Mouse (Mus musculus) spleen, adult 2 months (tissue): Measurements from ENCODE around the gene Kdm1b. TPM values are rescaled to one million over a fixed set of nuclear protein-coding genes. Genes with fewer than 3 reads are reported as not detected.

Experiments used
- DNase-seq, 2 experiments: peaks; one replicate each; pipeline versions ENCODE4 v3.0.0 to v3.0.0-alpha.2; 2012 to 2021; ENCODE audit warnings: low spot score in 2 of 2, low read depth in 1 of 2
- H3K27ac ChIP-seq: fragments of 200-500 bp; 2 replicates; pipeline ENCODE4 v1.5.1; 2012; ENCODE audit warnings: low read length, inconsistent platforms; ENCODE audit not compliant: insufficient read depth
- H3K27me3 ChIP-seq: fragments of 200-500 bp; 2 replicates; pipeline ENCODE4 v1.6.1; 2012; ENCODE audit warnings: mild to moderate bottlenecking, moderate library complexity, low read length, inconsistent platforms; ENCODE audit not compliant: control insufficient read depth, insufficient read depth
- H3K36me3 ChIP-seq: fragments of 200-500 bp; 2 replicates; pipeline ENCODE4 v1.6.1; 2012; ENCODE audit warnings: mild to moderate bottlenecking, low read length, inconsistent platforms; ENCODE audit not compliant: control insufficient read depth, insufficient read depth
- H3K4me1 ChIP-seq: fragments of 200-500 bp; 2 replicates; pipeline ENCODE4 v1.6.1; 2011; ENCODE audit warnings: inconsistent platforms; ENCODE audit not compliant: control insufficient read depth, insufficient read depth, insufficient read length
- H3K4me3 ChIP-seq: fragments of 200-500 bp; 2 replicates; pipeline ENCODE4 v1.5.1; 2011; ENCODE audit warnings: mild to moderate bottlenecking, inconsistent platforms; ENCODE audit not compliant: insufficient read depth, insufficient read length; ENCODE audit errors: extremely low read depth
- CTCF ChIP-seq: fragments of 200-500 bp; IDR thresholded peaks from 2 replicates; pipeline ENCODE4 v1.5.1; 2011; ENCODE audit warnings: mild to moderate bottlenecking, inconsistent platforms; ENCODE audit not compliant: insufficient read depth, insufficient read length, insufficient replicate concordance; ENCODE audit errors: extremely low read depth
- POLR2A ChIP-seq: fragments of 200-500 bp; IDR thresholded peaks from 2 replicates; pipeline ENCODE4 v1.6.1; 2011; ENCODE audit warnings: low read depth, low read length, inconsistent platforms
- WGBS: fragments of 180-500 bp; shearing (Covaris S2); methylation state at CpG from one replicate; pipeline ENCODE4 v1.1.7; 2018; 5-methylcytosine and 5-hydroxymethylcytosine counted together
- polyA plus RNA-seq: library from polyadenylated mRNA; depleted of rRNA; stranded (reverse); fragments of >200 nt; gene quantifications from 2 replicates; pipeline ENCODE4 v1.2.3, GENCODE M21; 2012

Kdm1b gene
- polyA plus RNA-seq, 1 experiment: 5.3 TPM

GRCm38 (mm10) chr13:47040061-47040460 is 3.2 kb upstream of the Kdm1b start:
- WGBS: 94% methylated on average over 5 of the region's 5 CpGs
- Histone ChIP-seq H3K4me3 (no peak overlapping the region), H3K4me1 (peaks cover 5% of the 10 kb centered on the region), H3K27ac (no peak overlapping the region), H3K27me3 (0 out of 2 replicates have a peak, but pooled peaks cover 3% of the 10 kb centered on the region), H3K36me3 (no peaks in the 10 kb centered on the region)
- no peak for DNase-seq
- TF ChIP-seq POLR2A (no peak), CTCF (no peak)

- H3K27ac ChIP-seq: no peak overlapping the region
- no peak for DNase-seq
- no peak overlapping the region for H3K4me3 ChIP-seq
- WGBS: 63% methylated on average over 8 of the region's 8 CpGs
- TF ChIP-seq CTCF (no peak), POLR2A (no peak)
- H3K27me3 ChIP-seq: 0 out of 2 replicates have a peak, but pooled peaks cover 3% of the 10 kb centered on the region
- no peaks in the 10 kb centered on the region for H3K36me3 ChIP-seq
- H3K4me1 ChIP-seq: peaks cover 5% of the 10 kb centered on the region
Observed at GRCm38 (mm10) chr13:47042024-47042633, 1.2 kb upstream of the Kdm1b start.

GRCm38 (mm10) chr13:47043833-47044616 is 726 bp downstream of the Kdm1b start:
- Histone ChIP-seq H3K27me3 (0 out of 2 replicates have a peak, but pooled peaks cover 3% of the 10 kb centered on the region), H3K4me3 (peak overlapping the region; percentile 92), H3K36me3 (no peaks in the 10 kb centered on the region), H3K27ac (peak overlapping the region; percentile 66), H3K4me1 (peaks cover 5% of the 10 kb centered on the region)
- WGBS: 4% methylated on average over 37 of the region's 45 CpGs
- DNase-seq: peak in 1 of 2 experiments; percentile 25
- TF ChIP-seq POLR2A (no peak), CTCF (no peak)

GRCm38 (mm10) chr13:47044617-47044947 is 1.3 kb downstream of the Kdm1b start, which contains the start of gene Tpmt:
TSS of gene Tpmt (minus strand) at chr13:47044737.
- TF ChIP-seq CTCF (no peak), POLR2A (no peak)
- no peaks in the 10 kb centered on the region for H3K36me3 ChIP-seq
- H3K27me3 ChIP-seq: 0 out of 2 replicates have a peak, but pooled peaks cover 3% of the 10 kb centered on the region
- peaks cover 5% of the 10 kb centered on the region for H3K4me1 ChIP-seq
- DNase-seq: no peak
- peak within 1 kb of the TSS; percentile 92 for H3K4me3 ChIP-seq
- WGBS: 14% methylated on average over 10 of the region's 10 CpGs
- H3K27ac ChIP-seq: peak within 1 kb of the TSS; percentile 66

- H3K36me3 ChIP-seq: peaks cover 9% of the 10 kb centered on the region
- no peak overlapping the region for H3K27ac ChIP-seq
- H3K4me3 ChIP-seq: no peak overlapping the region
- H3K4me1 ChIP-seq: peaks cover 5% of the 10 kb centered on the region
- 0 out of 2 replicates have a peak, but pooled peaks cover 3% of the 10 kb centered on the region for H3K27me3 ChIP-seq
- DNase-seq: no peak
- 96% methylated on average over 4 of the region's 4 CpGs for WGBS
- TF ChIP-seq POLR2A: no peak
- TF ChIP-seq CTCF: no peak
Observed at GRCm38 (mm10) chr13:47047996-47048395, 4.7 kb downstream of the Kdm1b start.

GRCm38 (mm10) chr13:47050009-47050408 is 6.7 kb downstream of the Kdm1b start:
- no peaks in the 10 kb centered on the region for H3K27me3 ChIP-seq
- H3K4me1 ChIP-seq: no peaks in the 10 kb centered on the region
- DNase-seq: no peak
- H3K4me3 ChIP-seq: no peak overlapping the region
- no peak overlapping the region for H3K27ac ChIP-seq
- H3K36me3 ChIP-seq: peaks cover 14% of the 10 kb centered on the region
- TF ChIP-seq CTCF (no peak), POLR2A (no peak)
- 89% methylated on average over 4 of the region's 4 CpGs for WGBS
